19 mouse cellular contexts compared by ENCODE assay signal in genomic region chr7:127898179-127898956, GRCm38 (mm10). TPM values are rescaled to one million over a fixed set of nuclear protein-coding genes. Genes with fewer than 3 reads are reported as not detected.
DNase-seq lines count a peak whose midpoint lies in the region; ATAC-seq lines count a peak whose summit lies in the region.
"Had no signal": no experiment of that assay in that cellular context is flagged by ENCODE, and none has a peak within 500 bp of the region (broad histone marks: within the 10 kb centered on the region; RNA-seq: fewer than 3 reads in every experiment).

No protein-coding gene starts in this region.

- no peak overlapping the region for H3K4me3 ChIP-seq in liver, embryonic 15.5 days (replicated peaks)
- H3K4me3 ChIP-seq: gastrocnemius, adult 2 months; limb, embryonic 12.5 days had no signal

- 27% methylated on average over 10 of the region's 10 CpGs for WGBS in liver, embryonic 15.5 days (ENCODE audit: insufficient replicate concordance)

- ATAC-seq in liver, embryonic 15.5 days (ENCODE audit: insufficient read depth): no peak
- ATAC-seq in cerebellum, adult (ENCODE audit: insufficient number of reproducible peaks, low FRiP score, low TSS enrichment): no peak
- ATAC-seq: midbrain, embryonic 16.5 days had no signal

- peak overlapping the region; percentile 29 for H3K4me2 ChIP-seq in liver, embryonic 15.5 days
- H3K4me2 ChIP-seq: limb, embryonic 12.5 days had no signal

- H3K9me3 ChIP-seq in liver, embryonic 15.5 days (replicated peaks): no peaks in the 10 kb centered on the region
- H3K9me3 ChIP-seq: limb, embryonic 12.5 days had no signal

- 0 out of 2 replicates have a peak, but pooled peaks cover 6% of the 10 kb centered on the region for H3K36me3 ChIP-seq in liver, embryonic 15.5 days (replicated peaks)

- no peak overlapping the region for H3K9ac ChIP-seq in liver, embryonic 15.5 days
- H3K9ac ChIP-seq: limb, embryonic 12.5 days had no signal

- peak overlapping the region; percentile 60 for H3K27ac ChIP-seq in liver, embryonic 15.5 days (replicated peaks)
- H3K27ac ChIP-seq: gastrocnemius, adult 2 months; limb, embryonic 12.5 days; macrophage had no signal

- DNase-seq in spleen, postnatal 36 days (ENCODE audit: low spot score in 2 of 2): peak; percentile 30 to 32
- no peak for DNase-seq in spleen, adult 18-20 months
- DNase-seq in ZHBTc4 (ENCODE audit: low read depth, low spot score): peak; percentile 71
- DNase-seq in thymus, postnatal 36 days: peak; percentile 50 to 67
- no peak for DNase-seq in heart, adult 18-20 months
- DNase-seq in layer of hippocampus, adult 18-20 months (ENCODE audit: low spot score in 2 of 2): no peak
- DNase-seq: cerebellum, postnatal 14 days; gastrocnemius, adult 2 months had no signal

- no peaks in the 10 kb centered on the region for H3K27me3 ChIP-seq in liver, embryonic 15.5 days

- peaks cover 72% of the 10 kb centered on the region for H3K4me1 ChIP-seq in liver, embryonic 15.5 days (replicated peaks)

RNA-seq across cellular contexts. Expression of gene Vkorc1, which starts 3.0 kb away (rescaled TPM):
- polyA plus RNA-seq in liver, embryonic 15.5 days (2015; fragmentation: Nextera tagmentation; extraction: Ambion mirVana): 122 and 141 TPM in 2 replicates
- 10 to 100 TPM; 19.3 to 20.8 TPM for total RNA-seq in heart, adult 18-20 months (2021)
- total RNA-seq in layer of hippocampus, adult 18-20 months (2021): 10 to 100 TPM; 22.9 to 30.8 TPM

RNA-seq across cellular contexts. Expression of gene Gm21974, which starts 3.1 kb away (rescaled TPM):
- polyA plus RNA-seq in liver, embryonic 15.5 days (2015; fragmentation: Nextera tagmentation; extraction: Ambion mirVana): not detected in 2 replicates
- total RNA-seq in heart, adult 18-20 months (2021): under 1 TPM in 1 of 2 experiments, not detected in 1; 0.27 TPM
- not detected for total RNA-seq in layer of hippocampus, adult 18-20 months (2021)
- total RNA-seq: ES-E14; gastrocnemius, adult 2 months; hematopoietic stem cell, adult 5-6 weeks; layer of hippocampus, postnatal 25 days had no signal
- polyA plus RNA-seq: embryonic facial prominence, embryonic 11.5 days; forebrain, embryonic 11.5 days; kidney, embryonic 16.5 days; limb, embryonic 12.5 days; macrophage; midbrain, embryonic 16.5 days had no signal

RNA-seq across cellular contexts. Expression of gene Bckdk, which starts 5.5 kb away (rescaled TPM):
- 51.5 and 59.2 TPM in 2 replicates for polyA plus RNA-seq in liver, embryonic 15.5 days (2015; fragmentation: Nextera tagmentation; extraction: Ambion mirVana)
- total RNA-seq in heart, adult 18-20 months (2021): 100 to 1,000 TPM; 119 to 128 TPM
- 10 to 100 TPM; 41.4 to 42.4 TPM for total RNA-seq in layer of hippocampus, adult 18-20 months (2021)

RNA-seq across cellular contexts. Expression of gene Prss53, which starts 7.6 kb away (rescaled TPM):
- polyA plus RNA-seq in liver, embryonic 15.5 days (2015; fragmentation: Nextera tagmentation; extraction: Ambion mirVana): 0.21 and 0.46 TPM in 2 replicates
- 1 to 10 TPM in 1 of 2 experiments, under 1 TPM in 1; 0.52 to 1.3 TPM for total RNA-seq in heart, adult 18-20 months (2021)
- 1 to 10 TPM; 2.8 to 3.3 TPM for total RNA-seq in layer of hippocampus, adult 18-20 months (2021)
- polyA plus RNA-seq: macrophage had no signal

RNA-seq across cellular contexts. Expression of gene Kat8, which starts 13.9 kb away (rescaled TPM):
- 15.0 TPM in 2 replicates for polyA plus RNA-seq in liver, embryonic 15.5 days (2015; fragmentation: Nextera tagmentation; extraction: Ambion mirVana)
- 10 to 100 TPM; 14.1 to 14.6 TPM for total RNA-seq in heart, adult 18-20 months (2021)
- 10 to 100 TPM; 29.8 to 30.9 TPM for total RNA-seq in layer of hippocampus, adult 18-20 months (2021)

Comparison
In these comparisons a context has a peak if more than half of its experiments do, and no peak if none do; other contexts are left out.
1. DNase-seq: peak in spleen, postnatal 36 days (2 of 2), ZHBTc4 (single experiment) and thymus, postnatal 36 days (2 of 2); none in spleen, adult 18-20 months (0 of 2), heart, adult 18-20 months (0 of 2) and layer of hippocampus, adult 18-20 months (0 of 2).